Mouse (Mus musculus) intestine, embryonic 14.5 days (tissue): Measurements from ENCODE around the gene Fam78a. TPM values are rescaled to one million over a fixed set of nuclear protein-coding genes. Genes with fewer than 3 reads are reported as not detected.

Experiments used
- ATAC-seq: fragments of 200-750 bp; cut with Nextera tagmentation; replicated peaks from 2 replicates; pipeline ENCODE4 v1.8.0; 2017; ENCODE audit warnings: low read depth, moderate number of reproducible peaks, moderate TSS enrichment, moderate library complexity; ENCODE audit not compliant: low FRiP score, low TSS enrichment
- DNase-seq: peaks from one replicate; pipeline ENCODE4 v3.0.0-alpha.2; 2018; ENCODE audit warnings: low spot score
- H3K27ac ChIP-seq: fragments of 300-500 bp; sonication (generic); 2 replicates; pipeline ENCODE4 v1.5.1; 2014; ENCODE audit warnings: low read depth, mild to moderate bottlenecking, control low read depth
- H3K27me3 ChIP-seq: fragments of 300-500 bp; sonication (generic); replicated peaks from 2 replicates; pipeline ENCODE4 v1.6.1; 2014; ENCODE audit warnings: low read length, control low read depth; ENCODE audit not compliant: control insufficient read depth, insufficient read depth
- H3K36me3 ChIP-seq: fragments of 300-500 bp; sonication (generic); 2 replicates; pipeline ENCODE4 v1.6.1; 2014; ENCODE audit warnings: low read length, control low read depth; ENCODE audit not compliant: control insufficient read depth, insufficient read depth
- H3K4me1 ChIP-seq: fragments of 300-500 bp; sonication (generic); replicated peaks from 2 replicates; pipeline ENCODE4 v1.6.1; 2014; ENCODE audit warnings: low read length, control low read depth, mixed read lengths; ENCODE audit not compliant: control insufficient read depth, insufficient read depth
- H3K4me2 ChIP-seq: fragments of 300-500 bp; sonication (generic); 2 replicates; pipeline ENCODE4 v1.6.1; 2014; ENCODE audit warnings: low read length
- H3K4me3 ChIP-seq: fragments of 300-500 bp; sonication (generic); 2 replicates; pipeline ENCODE4 v1.5.1; 2014; ENCODE audit warnings: low read depth, low read length, control low read depth, mixed read lengths
- H3K9ac ChIP-seq: fragments of 300-500 bp; sonication (generic); 2 replicates; pipeline ENCODE4 v1.6.1; 2014; ENCODE audit warnings: mild to moderate bottlenecking, low read length
- H3K9me3 ChIP-seq: fragments of 300-500 bp; sonication (generic); 2 replicates; pipeline ENCODE4 v1.6.1; 2016; ENCODE audit warnings: low read length, control low read depth; ENCODE audit not compliant: control insufficient read depth
- WGBS: fragments of 180-500 bp; shearing (Covaris S2); extraction: QIAGEN DNeasy Blood & Tissue Kit; methylation state at CpG from one replicate; pipeline ENCODE4 v1.1.7; 2014; 5-methylcytosine and 5-hydroxymethylcytosine counted together
- polyA plus RNA-seq: library from polyadenylated mRNA; unstranded; fragments of >200 nt; fragmentation: Nextera tagmentation; extraction: Ambion mirVana; gene quantifications from 2 replicates; pipeline ENCODE4 v1.2.1, GENCODE M21; 2014

Fam78a gene
- polyA plus RNA-seq, 1 experiment from 2014 or later: 1.7 TPM

DNA sequence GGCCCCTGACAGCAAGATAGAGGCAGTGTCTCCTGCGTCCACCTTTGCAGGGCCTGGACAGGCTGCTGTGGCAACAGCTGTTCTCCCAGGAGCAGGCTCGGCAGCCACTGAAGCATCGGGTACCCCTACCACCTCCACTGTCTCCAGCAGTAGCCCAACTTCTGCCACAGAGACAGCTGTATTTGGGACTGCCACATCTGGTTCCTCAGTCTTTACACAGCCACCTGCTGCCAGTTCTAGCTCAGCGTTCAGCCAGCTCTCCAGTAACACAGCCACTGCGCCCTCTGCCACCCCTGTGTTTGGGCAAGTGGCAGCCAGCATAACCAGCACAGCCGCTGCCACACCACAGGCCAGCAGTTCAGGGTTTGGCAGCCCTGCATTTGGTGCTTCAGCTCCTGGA is 50.5 kb downstream of the Fam78a start:
- no peak overlapping the region for H3K27ac ChIP-seq
- no peaks in the 10 kb centered on the region for H3K27me3 ChIP-seq
- no peak overlapping the region for H3K9ac ChIP-seq
- no peak for ATAC-seq
- DNase-seq: no peak
- no peak overlapping the region for H3K4me3 ChIP-seq
- WGBS: 85% methylated on average over 6 of the region's 6 CpGs
- H3K9me3 ChIP-seq: no peaks in the 10 kb centered on the region
- no peaks in the 10 kb centered on the region for H3K4me1 ChIP-seq
- H3K36me3 ChIP-seq: peaks cover 90% of the 10 kb centered on the region
- no peak overlapping the region for H3K4me2 ChIP-seq

DNA sequence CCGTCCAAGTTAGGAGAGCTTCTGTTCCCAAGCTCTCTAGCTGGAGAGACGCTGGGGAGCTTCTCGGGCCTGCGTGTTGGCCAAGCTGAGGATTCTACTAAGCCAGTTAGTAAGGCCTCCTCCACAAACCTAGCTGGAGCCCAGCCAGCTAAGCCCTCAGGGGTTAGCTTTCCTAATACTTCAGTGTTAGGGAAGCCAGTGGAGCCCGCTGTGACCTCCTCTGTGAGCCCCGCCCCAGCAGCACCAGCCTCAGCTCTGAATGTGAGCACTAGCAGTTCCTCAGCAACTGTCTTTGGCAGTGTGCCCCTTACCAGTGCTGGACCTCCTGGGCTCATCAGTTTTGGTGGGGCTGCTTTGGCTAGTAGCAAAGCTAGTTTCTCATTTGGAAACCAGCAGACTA is 51.2 kb downstream of the Fam78a start:
- H3K9me3 ChIP-seq: no peaks in the 10 kb centered on the region
- ATAC-seq (no peak), DNase-seq (no peak)
- H3K36me3 ChIP-seq: peaks cover 88% of the 10 kb centered on the region
- no peak overlapping the region for H3K4me3 ChIP-seq
- no peaks in the 10 kb centered on the region for H3K4me1 ChIP-seq
- WGBS: 95% methylated on average over 6 of the region's 6 CpGs
- no peak overlapping the region for H3K4me2 ChIP-seq
- H3K27ac ChIP-seq: no peak overlapping the region
- H3K9ac ChIP-seq: no peak overlapping the region
- no peaks in the 10 kb centered on the region for H3K27me3 ChIP-seq

DNA sequence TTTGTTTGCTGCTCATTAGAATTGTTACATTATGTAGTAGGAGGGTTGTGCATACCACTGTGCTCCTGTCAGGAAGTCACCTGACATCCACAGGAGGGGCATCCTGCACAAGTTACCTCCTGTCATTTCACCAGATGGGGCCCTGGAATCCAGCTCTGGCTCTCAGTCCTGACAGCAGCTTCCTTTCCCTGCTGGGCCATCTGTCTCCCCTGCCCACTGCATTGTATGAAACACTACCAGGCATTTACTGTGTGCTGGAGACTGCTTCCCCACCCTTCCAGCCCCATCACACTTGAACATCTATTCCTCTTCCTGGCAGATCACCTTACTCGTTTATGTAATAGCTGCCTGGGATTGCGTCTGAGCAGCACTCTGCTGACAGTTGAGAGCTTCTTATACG is 55.0 kb downstream of the Fam78a start:
- WGBS: 66% methylated on average over 3 of the region's 3 CpGs
- ATAC-seq: no peak
- Histone ChIP-seq H3K36me3 (peaks cover 87% of the 10 kb centered on the region), H3K4me1 (no peaks in the 10 kb centered on the region), H3K4me3 (no peak overlapping the region), H3K27me3 (no peaks in the 10 kb centered on the region), H3K9me3 (no peaks in the 10 kb centered on the region), H3K4me2 (no peak overlapping the region), H3K27ac (no peak overlapping the region), H3K9ac (no peak overlapping the region)
- DNase-seq: no peak

DNA sequence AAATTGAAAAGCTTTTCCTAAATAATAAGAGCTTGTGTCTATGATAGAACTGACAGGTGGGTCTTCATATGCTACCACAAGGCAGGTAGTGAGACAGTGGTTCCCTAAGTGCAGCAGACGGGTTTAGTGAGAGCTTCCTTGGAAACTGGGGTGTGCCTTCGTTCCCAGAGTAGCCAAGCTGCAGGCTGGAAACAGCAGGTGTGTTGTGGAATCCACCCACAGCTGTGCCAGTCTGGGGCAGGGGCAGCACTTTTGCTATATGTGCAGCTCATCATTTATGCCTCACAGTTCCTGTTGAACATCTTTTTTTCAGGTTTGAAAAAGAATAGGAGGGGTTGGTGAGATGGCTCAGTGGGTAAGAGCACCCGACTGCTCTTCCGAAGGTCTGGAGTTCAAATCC is 60.3 kb downstream of the Fam78a start:
- H3K4me1 ChIP-seq: no peaks in the 10 kb centered on the region
- no peak overlapping the region for H3K27ac ChIP-seq
- peaks cover 87% of the 10 kb centered on the region for H3K36me3 ChIP-seq
- no peak overlapping the region for H3K4me2 ChIP-seq
- H3K9me3 ChIP-seq: no peaks in the 10 kb centered on the region
- H3K9ac ChIP-seq: no peak overlapping the region
- 89% methylated on average over 4 of the region's 4 CpGs for WGBS
- H3K27me3 ChIP-seq: no peaks in the 10 kb centered on the region
- ATAC-seq: no peak
- no peak overlapping the region for H3K4me3 ChIP-seq
- no peak for DNase-seq

DNA sequence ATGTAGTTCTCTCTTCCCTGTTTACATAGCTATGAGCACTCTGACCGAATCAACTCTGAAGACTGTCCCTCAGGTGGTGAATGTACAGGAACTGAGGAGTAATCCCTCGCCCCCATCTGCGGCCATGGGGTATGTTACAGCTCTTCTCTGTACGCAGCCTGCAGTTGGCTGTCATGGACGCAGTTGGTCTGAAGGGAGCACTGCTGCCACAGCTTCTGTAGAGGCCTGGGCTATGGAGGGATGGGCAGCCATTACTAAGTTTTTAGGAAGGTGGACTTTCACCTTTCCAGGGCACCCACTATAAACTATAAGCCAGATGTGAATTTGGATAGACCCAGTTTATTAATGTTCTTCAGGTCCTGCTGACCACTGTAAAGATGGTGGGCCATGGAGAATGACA is 64.4 kb downstream of the Fam78a start:
- H3K9me3 ChIP-seq: no peaks in the 10 kb centered on the region
- no peak for ATAC-seq
- no peak overlapping the region for H3K9ac ChIP-seq
- WGBS: 88% methylated on average over 5 of the region's 5 CpGs
- no peaks in the 10 kb centered on the region for H3K4me1 ChIP-seq
- no peak overlapping the region for H3K4me3 ChIP-seq
- peaks cover 94% of the 10 kb centered on the region for H3K36me3 ChIP-seq
- DNase-seq: no peak
- H3K27ac ChIP-seq: no peak overlapping the region
- H3K27me3 ChIP-seq: no peaks in the 10 kb centered on the region
- no peak overlapping the region for H3K4me2 ChIP-seq

DNA sequence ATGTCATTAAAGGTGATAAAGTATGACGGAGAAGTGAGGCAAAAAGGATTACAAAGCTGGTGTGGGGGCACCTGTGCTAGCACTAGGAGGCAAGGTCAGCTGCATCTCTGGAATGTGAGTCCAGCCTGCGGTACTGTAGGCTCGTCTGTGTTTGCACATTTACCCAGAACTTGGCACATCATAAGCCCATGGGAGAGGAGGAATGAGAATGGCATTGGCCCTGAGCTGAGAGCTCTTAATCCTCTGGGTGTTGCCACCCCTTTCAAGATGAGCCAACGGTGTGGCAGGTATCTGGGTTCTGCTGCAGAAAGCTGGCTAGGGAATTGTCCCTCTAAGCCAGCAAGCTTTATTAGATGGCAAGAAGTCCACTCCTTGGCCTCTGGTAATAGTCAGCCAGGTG is 65.0 kb downstream of the Fam78a start:
- Histone ChIP-seq H3K4me3 (no peak overlapping the region), H3K9me3 (no peaks in the 10 kb centered on the region), H3K27me3 (no peaks in the 10 kb centered on the region), H3K9ac (no peak overlapping the region), H3K36me3 (peaks cover 94% of the 10 kb centered on the region), H3K4me2 (no peak overlapping the region), H3K4me1 (no peaks in the 10 kb centered on the region), H3K27ac (no peak overlapping the region)
- no peak for DNase-seq
- 74% methylated on average over 4 of the region's 4 CpGs for WGBS
- no peak for ATAC-seq

DNA sequence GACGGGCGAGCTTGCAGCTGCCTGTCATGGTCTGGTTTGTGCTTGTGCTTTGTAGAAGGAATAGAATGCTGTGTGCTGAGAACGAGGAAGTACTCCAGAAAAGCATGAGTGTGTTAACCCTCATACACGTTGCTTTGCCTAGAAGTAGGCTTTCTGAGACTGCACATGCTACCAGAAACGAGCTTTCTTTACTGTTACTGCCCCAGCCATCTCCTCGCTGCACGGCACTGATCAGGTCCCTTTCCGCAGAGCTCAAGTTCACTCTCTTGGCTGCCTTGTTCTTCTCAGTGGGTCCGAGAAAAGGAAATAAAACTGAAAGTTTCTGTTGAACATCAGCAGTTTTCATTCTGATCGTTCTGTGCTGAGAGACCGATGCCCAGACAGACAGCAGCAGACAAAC is 75.9 kb downstream of the Fam78a start:
- DNase-seq: no peak

DNA sequence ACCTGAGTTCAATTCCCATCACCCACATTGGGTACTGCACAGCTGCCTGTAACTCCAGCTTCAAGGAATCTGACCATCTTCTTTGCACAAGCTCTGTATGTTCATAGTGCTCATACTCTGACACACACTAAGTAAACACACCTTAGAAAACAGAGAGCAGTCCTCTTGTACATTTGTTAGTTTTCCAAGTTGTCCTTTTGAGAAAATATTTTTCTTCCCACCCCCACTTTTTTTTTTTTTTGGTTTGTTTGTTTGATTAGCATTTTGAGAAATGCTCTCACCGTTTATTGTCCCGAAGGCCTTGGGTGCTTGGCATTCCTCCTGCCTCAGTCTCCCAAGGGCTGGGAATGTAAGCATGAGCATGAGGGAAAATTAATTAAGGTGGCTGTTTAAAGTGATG is 76.3 kb downstream of the Fam78a start:
- Histone ChIP-seq H3K9ac (no peak overlapping the region), H3K27ac (no peak overlapping the region), H3K9me3 (no peaks in the 10 kb centered on the region), H3K36me3 (peaks cover 90% of the 10 kb centered on the region), H3K4me1 (no peaks in the 10 kb centered on the region), H3K27me3 (no peaks in the 10 kb centered on the region), H3K4me2 (no peak overlapping the region), H3K4me3 (no peak overlapping the region)
- ATAC-seq (no peak), DNase-seq (no peak)
- WGBS: 94% methylated on average over 2 of the region's 2 CpGs

More for the DNA sequence above, 75.9 kb downstream of the Fam78a start:
- ATAC-seq: no peak
- no peak overlapping the region for H3K27ac ChIP-seq
- no peaks in the 10 kb centered on the region for H3K4me1 ChIP-seq
- H3K27me3 ChIP-seq: no peaks in the 10 kb centered on the region
- no peak overlapping the region for H3K9ac ChIP-seq
- no peaks in the 10 kb centered on the region for H3K9me3 ChIP-seq
- WGBS: 91% methylated on average over 11 of the region's 11 CpGs
- peaks cover 90% of the 10 kb centered on the region for H3K36me3 ChIP-seq
- H3K4me3 ChIP-seq: no peak overlapping the region
- no peak overlapping the region for H3K4me2 ChIP-seq
